Mouse (Mus musculus) forelimb bud, embryonic 11.5 days (tissue): ENCODE data around the gene Dbf4.

Source experiments
- DNase-seq: peaks from one replicate; pipeline ENCODE4 v3.0.0-alpha.2; 2012; ENCODE audit warnings: low read depth, low spot score

The Dbf4 gene

DNA sequence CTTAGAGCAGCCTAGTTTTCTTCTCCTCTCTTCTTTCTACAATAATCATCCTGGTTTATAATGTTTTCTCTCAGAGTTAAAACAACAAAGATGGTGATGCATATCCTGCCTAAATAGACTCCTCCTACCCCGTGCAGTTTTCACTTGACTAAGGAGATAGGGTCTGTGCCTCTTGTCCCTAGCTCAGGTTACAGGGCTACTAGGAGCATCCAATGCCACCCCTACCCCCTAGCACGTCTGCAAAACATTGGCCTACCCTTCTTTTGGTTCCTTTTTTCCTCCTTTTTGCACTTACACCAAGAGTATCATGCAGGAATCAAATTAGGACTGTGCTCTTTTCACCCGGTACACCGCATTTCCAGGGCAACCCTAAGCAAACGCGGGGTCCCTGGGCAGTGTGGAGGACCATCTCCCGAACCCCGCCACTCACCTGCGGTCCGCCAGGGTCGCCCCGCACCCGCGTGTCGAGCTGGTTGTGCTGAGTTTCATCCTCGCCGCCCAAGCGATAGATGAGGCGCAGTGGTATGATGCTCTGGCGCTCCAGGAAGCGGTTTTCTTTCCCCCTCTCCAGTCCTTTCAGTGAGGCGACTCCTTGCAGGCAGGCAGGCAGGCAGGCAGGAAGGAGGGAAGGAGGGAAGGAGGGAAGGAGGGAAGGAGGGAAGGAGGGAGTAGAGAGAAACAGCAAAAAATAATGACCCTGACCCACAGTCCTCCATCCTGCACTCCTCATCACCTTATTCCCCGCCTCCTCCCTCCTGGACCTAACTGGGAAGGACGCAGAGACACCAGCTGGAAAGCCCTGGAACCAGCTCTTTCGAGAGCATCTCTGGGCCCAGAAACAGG, 55.5 kb downstream of the Dbf4 start:
- DNase-seq, result no peak

- DNase-seq, result no peak
These were observed 60.2 kb downstream of the Dbf4 start for GRCm38 (mm10) chr5:8362361-8362760.

- DNase-seq, result no peak
These were observed 64.8 kb downstream of the Dbf4 start for GRCm38 (mm10) chr5:8357677-8358076.

GRCm38 (mm10) chr5:8356885-8357651, 65.4 kb downstream of the Dbf4 start:
- DNase-seq, result no peak

DNA sequence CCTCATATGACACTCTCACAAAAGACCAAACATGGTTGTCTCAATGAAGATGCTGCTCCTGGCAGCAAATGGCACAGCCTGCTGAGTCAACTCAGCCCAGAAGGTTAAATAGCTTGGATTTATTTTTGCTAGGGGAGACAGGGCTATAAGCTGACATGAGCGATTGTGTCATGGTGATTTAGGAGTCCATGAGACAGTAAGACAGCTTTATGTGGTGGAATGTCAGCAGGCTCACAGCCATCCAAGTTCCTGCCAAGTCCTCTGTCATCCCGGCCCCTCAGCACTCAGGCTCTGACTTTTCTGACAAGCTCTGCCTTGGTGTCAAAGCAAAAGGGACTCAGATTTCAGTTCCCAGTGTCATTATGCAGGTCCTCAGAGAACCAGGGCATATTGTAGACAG, 66.2 kb downstream of the Dbf4 start:
- DNase-seq, result no peak

DNA sequence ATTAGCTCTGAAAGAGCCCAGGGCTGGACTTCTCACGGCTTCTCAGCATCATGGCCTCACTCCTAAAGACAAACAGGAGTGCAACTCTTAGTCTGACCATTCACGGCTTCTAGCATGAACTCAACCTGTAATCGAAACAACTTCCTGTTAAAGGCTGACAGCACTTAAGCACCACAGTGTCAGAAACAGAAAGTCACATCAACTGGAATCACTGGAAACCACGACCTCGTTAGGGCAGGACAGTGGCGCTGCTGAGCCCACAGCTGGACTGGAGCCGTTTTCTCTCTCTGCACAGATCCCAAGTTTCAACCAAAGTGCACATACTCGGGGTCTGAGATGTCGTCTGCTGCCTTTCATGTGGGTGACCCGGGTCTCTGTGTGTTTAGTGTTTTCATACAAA, 73.0 kb downstream of the Dbf4 start:
- DNase-seq, result no peak
